Mouse (Mus musculus): ENCODE results near the gene Ubtd2. TPM values are rescaled to one million over a fixed set of nuclear protein-coding genes. Genes with fewer than 3 reads are reported as not detected.

The Ubtd2 gene
- polyA plus RNA-seq, 1 experiment from 2014 or later: 60.9 TPM

DNA sequence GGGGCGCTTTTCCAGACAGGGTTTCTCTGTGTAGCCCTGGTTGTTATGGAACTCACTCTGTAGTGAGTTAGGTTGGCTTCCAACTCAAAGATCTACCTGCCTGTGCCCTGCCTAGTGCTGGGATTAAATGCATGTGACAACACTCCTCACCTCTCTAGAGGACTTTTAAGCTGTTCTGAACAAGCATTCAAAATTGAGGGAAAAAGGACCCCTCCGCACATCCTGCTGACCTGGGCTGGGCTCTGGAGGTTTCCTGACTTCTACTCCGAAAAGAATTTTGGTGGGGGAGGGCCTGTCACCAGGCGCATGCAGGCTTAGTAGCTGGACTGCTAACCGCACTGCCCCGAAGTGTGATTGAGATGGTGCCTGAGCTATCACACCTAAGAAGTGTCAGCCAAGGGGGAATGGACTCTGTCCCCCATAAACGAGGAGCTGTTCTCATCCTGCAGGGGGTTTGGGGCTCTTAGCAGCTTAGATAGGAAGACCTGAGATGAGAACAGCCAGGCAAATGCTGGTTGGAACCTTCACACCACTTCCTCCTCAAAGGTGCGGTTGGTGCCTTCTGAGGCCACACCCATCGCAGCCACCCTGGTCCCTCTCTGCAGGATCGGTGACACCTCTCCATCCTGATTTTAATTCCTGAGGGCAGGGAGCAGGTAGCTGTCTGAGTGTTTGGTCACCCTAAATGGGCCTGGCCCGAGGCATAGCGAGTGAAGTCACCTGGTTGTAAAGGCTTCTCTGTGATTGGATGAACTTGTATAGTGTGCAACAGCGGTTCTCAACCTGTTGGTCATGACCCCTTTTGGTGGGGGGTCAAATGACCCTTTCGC is 98.4 kb downstream of the Ubtd2 start:
- Histone ChIP-seq H3K9me3 (replicated peaks) (no peaks in the 10 kb centered on the region), H3K36me3 (no peaks in the 10 kb centered on the region), H3K4me3 (no peak overlapping the region), H3K27ac (replicated peaks) (peak overlapping the region; percentile 42; the same call in 1 of the 2 replicates), H3K4me1 (peaks cover 40% of the 10 kb centered on the region), H3K27me3 (ENCODE audit: low read depth, poor library complexity, severe bottlenecking) (no peaks in the 10 kb centered on the region)
- 78% methylated on average over 14 of the region's 14 CpGs for WGBS
- no peak for DNase-seq (ENCODE audit: low spot score)

DNA sequence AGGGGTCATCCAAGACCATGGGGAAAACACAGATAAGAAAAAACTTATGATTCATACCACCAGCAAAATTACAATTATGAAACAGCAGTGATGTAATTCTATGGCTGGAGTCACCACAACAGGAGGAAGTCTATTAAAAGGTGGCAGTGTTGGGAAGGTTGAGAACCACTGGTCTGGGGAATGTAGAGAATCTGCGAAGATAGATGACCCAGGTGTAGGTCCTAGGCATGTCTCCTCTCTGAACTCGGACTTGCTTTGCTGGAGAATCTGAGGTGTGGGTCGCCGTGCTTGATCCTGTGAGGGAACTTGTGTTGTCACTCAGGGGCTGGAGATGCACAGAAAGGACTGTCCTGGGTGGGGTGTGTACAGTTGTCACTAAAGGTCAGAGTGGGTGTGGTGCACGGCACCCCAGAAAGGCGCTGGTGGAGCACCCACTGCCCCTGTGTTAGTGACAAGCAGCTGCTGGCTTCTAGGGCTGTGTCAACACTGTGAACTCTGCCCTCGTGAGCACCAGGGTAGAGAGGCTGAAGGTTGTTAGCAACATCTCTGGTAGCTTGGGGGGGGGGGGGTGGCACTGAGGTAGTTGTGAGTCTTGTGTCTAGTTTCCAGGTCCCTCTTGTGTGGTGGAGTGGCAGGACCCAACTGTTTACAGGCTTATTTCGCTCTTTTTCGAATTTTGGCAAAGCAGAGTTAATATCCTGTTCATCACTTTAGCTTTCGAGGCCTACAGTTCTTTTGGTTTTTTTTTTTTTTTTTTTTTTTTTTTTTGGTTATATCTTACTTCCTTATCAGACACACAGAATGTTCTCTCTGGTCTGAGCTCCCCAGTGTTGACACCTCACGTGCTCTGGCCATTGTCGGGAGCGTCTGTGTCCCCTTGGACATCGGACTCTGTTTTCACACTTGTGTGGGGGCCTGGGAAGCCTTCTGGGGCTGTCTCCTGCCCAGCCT is 99.2 kb downstream of the Ubtd2 start:
- no peak for DNase-seq (ENCODE audit: low spot score)
- WGBS: 90% methylated on average over 14 of the region's 14 CpGs
- no peaks in the 10 kb centered on the region for H3K27me3 ChIP-seq (ENCODE audit: low read depth, poor library complexity, severe bottlenecking)
- H3K27ac ChIP-seq (replicated peaks): no peak overlapping the region
- H3K9me3 ChIP-seq (replicated peaks): no peaks in the 10 kb centered on the region
- peaks cover 36% of the 10 kb centered on the region for H3K4me1 ChIP-seq
- H3K36me3 ChIP-seq: no peaks in the 10 kb centered on the region
- no peak overlapping the region for H3K4me3 ChIP-seq

DNA sequence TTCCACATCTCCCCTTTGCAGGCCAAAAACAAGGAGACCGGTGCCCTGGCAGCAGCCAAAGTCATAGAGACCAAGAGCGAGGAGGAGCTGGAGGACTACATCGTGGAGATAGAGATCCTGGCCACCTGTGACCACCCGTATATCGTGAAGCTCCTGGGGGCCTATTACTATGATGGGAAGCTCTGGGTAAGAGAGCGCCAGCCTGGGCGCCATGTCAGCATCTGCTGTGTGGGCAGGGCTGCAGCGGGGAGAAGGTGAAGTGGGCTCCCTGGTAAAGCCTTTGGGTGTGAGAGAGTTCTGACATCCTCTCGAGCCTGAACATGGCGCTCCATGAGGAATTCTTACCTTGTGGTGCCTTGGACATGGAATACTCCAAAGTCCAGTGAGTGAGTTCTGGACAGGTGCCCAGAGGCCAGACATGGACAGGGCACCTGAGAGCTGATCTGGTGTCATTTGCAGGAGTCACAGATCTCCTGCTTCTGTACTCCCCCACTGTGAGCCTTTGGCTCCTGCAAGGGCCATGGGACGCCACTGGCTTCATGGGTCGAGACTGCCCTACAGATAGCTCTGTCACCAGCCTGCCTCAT is 100.0 kb downstream of the Ubtd2 start:
- WGBS: 92% methylated on average over 12 of the region's 12 CpGs
- 0 out of 2 replicates have a peak overlapping the region, but pooled peaks have one; percentile 4 for H3K27ac ChIP-seq (replicated peaks)
- no peak overlapping the region for H3K4me3 ChIP-seq

DNA sequence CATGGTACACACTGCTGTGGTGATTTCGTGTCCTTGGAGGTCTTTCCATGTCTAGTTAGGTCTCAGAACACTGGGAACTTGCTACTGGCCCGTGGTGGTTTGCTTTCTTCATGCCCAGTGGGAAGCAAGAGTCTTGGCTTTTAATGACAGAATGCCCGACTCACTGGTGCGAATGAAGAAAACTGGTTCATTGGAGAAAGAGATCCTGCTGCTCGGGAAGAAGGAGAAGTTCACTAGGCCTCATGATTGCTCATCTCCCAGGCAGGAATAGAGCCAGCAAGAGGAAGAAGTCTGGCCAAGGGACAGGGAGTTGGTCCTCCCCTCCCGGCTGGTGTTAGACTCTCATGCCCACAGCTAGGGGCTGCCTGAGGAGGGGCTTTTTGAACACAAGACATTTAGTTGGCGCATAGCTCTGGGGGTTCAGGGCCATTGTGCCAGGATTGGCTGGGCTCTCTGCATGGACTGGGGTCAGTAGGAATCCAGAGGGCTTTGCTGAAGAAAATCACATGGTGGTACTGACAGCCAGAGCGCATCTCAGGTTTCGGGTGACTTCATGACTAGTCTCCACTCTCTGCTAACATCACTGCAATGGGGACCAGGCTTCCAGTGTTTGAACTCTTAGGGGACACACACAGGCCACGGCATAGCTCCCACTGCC is 101.3 kb downstream of the Ubtd2 start:
- DNase-seq (ENCODE audit: low spot score): no peak
- Histone ChIP-seq H3K27me3 (ENCODE audit: low read depth, poor library complexity, severe bottlenecking) (no peaks in the 10 kb centered on the region), H3K9me3 (replicated peaks) (no peaks in the 10 kb centered on the region), H3K4me1 (peaks cover 26% of the 10 kb centered on the region), H3K4me3 (no peak overlapping the region), H3K36me3 (no peaks in the 10 kb centered on the region), H3K27ac (replicated peaks) (no peak overlapping the region)
- 82% methylated on average over 10 of the region's 10 CpGs for WGBS

More for the DNA sequence above, 100.0 kb downstream of the Ubtd2 start:
- Histone ChIP-seq H3K27me3 (ENCODE audit: low read depth, poor library complexity, severe bottlenecking) (no peaks in the 10 kb centered on the region), H3K9me3 (replicated peaks) (no peaks in the 10 kb centered on the region), H3K4me1 (peaks cover 28% of the 10 kb centered on the region), H3K36me3 (no peaks in the 10 kb centered on the region)
- DNase-seq (ENCODE audit: low spot score): no peak

DNA sequence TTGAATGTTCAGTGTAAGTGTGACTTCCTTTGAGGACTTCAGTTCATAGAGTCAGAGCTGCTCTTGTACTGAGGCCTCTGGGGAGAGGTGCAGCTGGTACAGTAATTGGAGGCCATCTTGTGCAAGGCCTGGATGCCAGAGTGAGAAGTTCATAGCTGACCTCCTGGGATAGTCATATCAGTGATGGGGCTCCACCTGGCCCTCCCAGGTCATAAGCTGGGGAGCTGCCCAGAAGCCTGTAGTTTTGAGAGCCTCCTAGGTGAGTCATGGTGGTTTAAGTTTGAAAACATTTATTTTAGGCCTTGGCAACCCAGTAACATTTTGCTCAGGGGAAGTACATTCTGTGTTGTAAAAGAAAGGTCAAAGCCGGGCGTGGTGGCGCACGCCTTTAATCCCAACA is 102.9 kb downstream of the Ubtd2 start:
- H3K27ac ChIP-seq (replicated peaks): no peak overlapping the region
- no peaks in the 10 kb centered on the region for H3K36me3 ChIP-seq
- H3K9me3 ChIP-seq (replicated peaks): no peaks in the 10 kb centered on the region
- no peaks in the 10 kb centered on the region for H3K27me3 ChIP-seq (ENCODE audit: low read depth, poor library complexity, severe bottlenecking)
- peaks cover 20% of the 10 kb centered on the region for H3K4me1 ChIP-seq
- DNase-seq (ENCODE audit: low spot score): no peak
- 92% methylated on average over 4 of the region's 4 CpGs for WGBS
- no peak overlapping the region for H3K4me3 ChIP-seq

DNA sequence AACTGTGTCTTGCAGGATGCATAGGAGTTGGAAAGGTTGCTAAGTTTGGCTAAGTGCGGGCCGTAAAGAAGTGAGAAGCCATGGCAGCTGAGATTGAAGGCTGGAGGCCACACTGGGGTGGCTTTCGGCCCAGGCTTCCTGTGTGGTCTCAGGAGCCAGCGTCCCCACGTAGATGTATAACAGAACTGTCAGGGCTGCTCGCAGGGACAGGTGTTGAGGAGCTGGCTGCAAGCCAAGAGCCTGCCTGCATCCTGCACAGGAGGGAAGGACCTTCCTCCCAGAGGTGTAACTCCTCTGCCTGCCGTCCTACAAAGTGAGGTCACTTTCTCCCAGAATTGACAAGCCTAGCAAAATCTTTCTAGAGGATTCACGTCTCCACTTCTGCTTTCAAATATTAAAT is 103.5 kb downstream of the Ubtd2 start:
- Histone ChIP-seq H3K36me3 (no peaks in the 10 kb centered on the region), H3K9me3 (replicated peaks) (no peaks in the 10 kb centered on the region), H3K27ac (replicated peaks) (no peak overlapping the region), H3K27me3 (ENCODE audit: low read depth, poor library complexity, severe bottlenecking) (no peaks in the 10 kb centered on the region), H3K4me3 (no peak overlapping the region), H3K4me1 (peaks cover 20% of the 10 kb centered on the region)
- DNase-seq (ENCODE audit: low spot score): no peak
- WGBS: 75% methylated on average over 8 of the region's 8 CpGs

DNA sequence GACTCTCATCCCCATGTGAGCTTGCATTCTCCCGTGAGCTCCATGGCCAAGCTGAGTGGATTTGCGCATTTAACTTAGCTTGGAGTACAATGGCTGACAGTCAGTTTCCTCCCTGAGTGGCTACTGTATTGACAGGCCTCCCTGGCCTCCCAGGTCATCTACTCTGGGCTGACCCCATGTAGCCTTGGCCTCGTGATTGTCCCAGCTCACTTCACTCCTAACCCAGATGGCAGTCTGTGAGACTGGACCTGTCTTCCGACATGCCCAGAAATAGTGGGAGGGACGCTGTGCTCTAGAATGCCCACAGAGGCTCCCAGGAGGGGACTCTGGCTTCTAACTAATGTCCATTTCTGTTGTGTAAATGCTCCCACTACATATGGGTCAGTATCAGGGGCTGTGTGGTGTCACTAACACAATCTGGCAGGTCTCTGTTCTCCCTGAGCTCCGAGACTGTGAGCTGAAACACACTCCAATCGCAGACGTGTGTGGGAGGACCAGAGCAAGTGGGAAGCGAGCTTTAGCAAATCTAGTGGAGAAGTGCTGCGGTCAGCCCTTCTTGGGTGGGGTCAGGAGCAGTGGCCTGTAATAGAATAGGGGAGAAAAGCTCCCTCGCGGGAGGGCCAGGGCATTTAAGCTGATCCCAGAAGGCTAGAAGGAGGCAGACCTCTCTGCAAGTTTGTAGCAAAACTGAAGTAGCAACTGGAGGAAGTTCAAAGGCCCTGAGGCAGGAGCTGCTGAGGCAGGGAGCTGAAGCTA is 105.0 kb downstream of the Ubtd2 start:
- no peaks in the 10 kb centered on the region for H3K9me3 ChIP-seq (replicated peaks)
- H3K4me1 ChIP-seq: peaks cover 30% of the 10 kb centered on the region
- no peaks in the 10 kb centered on the region for H3K36me3 ChIP-seq
- no peak overlapping the region for H3K4me3 ChIP-seq
- H3K27ac ChIP-seq (replicated peaks): no peak overlapping the region
- no peaks in the 10 kb centered on the region for H3K27me3 ChIP-seq (ENCODE audit: low read depth, poor library complexity, severe bottlenecking)
- 81% methylated on average over 12 of the region's 12 CpGs for WGBS
- DNase-seq (ENCODE audit: low spot score): no peak

DNA sequence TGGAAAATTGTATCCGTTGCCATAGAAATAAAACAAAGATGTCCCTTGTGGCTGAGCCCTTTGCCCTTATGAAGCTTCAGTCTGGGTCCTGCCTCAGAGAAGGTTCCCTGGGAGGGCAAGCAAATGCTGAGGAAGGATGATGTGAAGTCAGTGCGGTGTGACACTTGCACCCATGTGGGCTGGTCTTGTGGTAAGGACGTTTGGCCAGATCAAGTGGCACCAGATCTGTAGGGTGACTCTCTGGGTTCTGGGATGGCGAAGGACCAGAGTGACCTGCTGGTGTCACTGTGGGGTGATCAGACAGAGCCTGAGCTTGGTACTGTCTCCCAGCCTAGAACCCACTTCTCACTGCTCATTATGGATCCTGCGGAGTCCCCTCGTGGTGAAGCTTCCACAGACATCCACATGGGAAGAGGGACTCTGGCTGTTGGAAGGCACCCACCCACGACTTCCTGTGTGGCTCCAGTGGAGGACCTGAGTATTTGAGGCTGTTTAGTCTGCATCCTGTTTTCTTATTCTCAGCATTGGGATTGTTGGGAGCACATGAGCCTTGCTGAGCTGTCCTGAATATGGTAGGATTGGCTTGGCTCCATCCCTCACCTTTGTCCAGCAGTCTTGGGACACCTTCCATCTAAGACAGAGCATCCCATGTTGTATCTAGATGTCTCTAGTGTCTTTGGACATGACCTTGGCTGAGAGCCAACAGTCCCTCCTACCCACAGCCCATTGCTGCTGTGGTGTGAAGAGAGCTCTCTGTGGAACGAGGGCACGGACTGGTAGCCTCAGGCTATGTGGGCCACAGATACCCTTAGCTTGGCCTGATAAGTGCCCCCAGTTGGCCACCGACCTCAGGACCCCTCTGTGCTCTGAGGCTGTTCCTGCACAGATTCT is 106.5 kb downstream of the Ubtd2 start:
- DNase-seq (ENCODE audit: low spot score): no peak
- Histone ChIP-seq H3K27ac (replicated peaks) (peak overlapping the region; percentile 46), H3K9me3 (replicated peaks) (no peaks in the 10 kb centered on the region), H3K27me3 (ENCODE audit: low read depth, poor library complexity, severe bottlenecking) (no peaks in the 10 kb centered on the region), H3K4me1 (peaks cover 30% of the 10 kb centered on the region), H3K36me3 (no peaks in the 10 kb centered on the region), H3K4me3 (no peak overlapping the region)
- 79% methylated on average over 10 of the region's 10 CpGs for WGBS

DNA sequence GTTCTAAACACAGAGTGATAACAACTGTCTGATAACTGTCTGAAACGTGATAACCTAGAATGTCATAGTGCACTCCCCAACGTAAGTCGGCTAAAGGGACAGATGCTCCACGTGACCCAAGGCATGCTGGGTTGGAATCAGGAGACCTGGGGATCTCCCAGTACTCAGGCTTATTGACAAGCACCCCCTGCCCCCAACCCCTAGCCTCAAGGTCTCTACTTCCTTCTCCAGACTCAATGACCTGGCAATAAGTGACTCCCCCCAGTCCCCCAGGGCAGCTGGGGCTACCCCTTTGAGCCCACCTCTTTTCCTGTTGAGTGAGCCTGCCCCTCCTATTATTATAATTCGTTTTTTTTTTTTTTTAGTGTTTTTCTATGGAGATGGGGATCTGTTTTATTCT is 107.5 kb downstream of the Ubtd2 start:
- DNase-seq (ENCODE audit: low spot score): no peak
- H3K36me3 ChIP-seq: no peaks in the 10 kb centered on the region
- peaks cover 38% of the 10 kb centered on the region for H3K4me1 ChIP-seq
- H3K27ac ChIP-seq (replicated peaks): no peak overlapping the region
- 74% methylated on average over 5 of the region's 5 CpGs for WGBS
- no peaks in the 10 kb centered on the region for H3K27me3 ChIP-seq (ENCODE audit: low read depth, poor library complexity, severe bottlenecking)
- no peak overlapping the region for H3K4me3 ChIP-seq
- no peaks in the 10 kb centered on the region for H3K9me3 ChIP-seq (replicated peaks)

DNA sequence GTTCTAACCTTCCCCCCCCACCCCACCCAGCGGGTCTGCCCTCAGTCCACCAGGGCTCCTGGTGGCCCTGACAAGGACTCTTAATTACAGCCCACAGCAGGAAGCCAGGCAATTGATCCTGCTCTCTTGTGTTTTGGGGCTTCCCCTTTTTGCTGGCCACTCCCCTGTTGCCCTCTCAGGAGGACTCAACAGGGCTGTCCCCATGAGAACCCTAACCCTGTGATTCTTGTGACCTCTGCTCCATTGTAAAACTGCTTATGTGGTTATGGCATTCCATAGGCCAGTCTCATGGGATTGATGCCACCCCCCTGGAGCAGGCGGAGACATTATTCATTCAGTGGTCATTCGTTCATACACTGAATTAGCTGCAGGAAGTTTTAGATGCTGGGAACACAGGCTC is 108.5 kb downstream of the Ubtd2 start:
- DNase-seq (ENCODE audit: low spot score): no peak
- H3K4me3 ChIP-seq: no peak overlapping the region
- H3K36me3 ChIP-seq: no peaks in the 10 kb centered on the region
- H3K9me3 ChIP-seq (replicated peaks): no peaks in the 10 kb centered on the region
- WGBS: 24% methylated on average over 3 of the region's 3 CpGs
- peaks cover 38% of the 10 kb centered on the region for H3K4me1 ChIP-seq
- H3K27ac ChIP-seq (replicated peaks): no peak overlapping the region
- no peaks in the 10 kb centered on the region for H3K27me3 ChIP-seq (ENCODE audit: low read depth, poor library complexity, severe bottlenecking)

DNA sequence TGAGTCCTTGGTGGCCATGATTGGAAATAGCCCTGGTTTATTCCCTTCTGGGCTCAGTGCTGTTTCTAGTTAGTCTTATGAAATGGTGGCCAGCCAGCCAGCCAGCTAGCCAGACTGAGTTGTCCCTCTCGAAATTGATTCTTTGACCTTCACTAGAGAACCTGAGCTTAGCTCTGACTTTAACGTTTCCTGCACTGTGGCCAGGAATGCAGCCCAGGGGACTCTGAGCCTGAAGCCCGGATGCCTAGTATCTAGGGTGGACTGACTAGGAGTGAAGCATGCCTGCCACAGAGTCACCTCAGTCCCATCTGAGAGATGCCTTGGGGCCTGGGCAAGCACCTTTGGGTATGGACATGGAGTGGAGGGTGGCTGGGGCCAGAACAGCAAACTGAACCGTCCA is 109.5 kb downstream of the Ubtd2 start:
- WGBS: 76% methylated on average over 4 of the region's 4 CpGs
- no peak for DNase-seq (ENCODE audit: low spot score)
- Histone ChIP-seq H3K4me1 (peaks cover 38% of the 10 kb centered on the region), H3K27ac (replicated peaks) (no peak overlapping the region), H3K27me3 (ENCODE audit: low read depth, poor library complexity, severe bottlenecking) (no peaks in the 10 kb centered on the region), H3K4me3 (no peak overlapping the region), H3K36me3 (no peaks in the 10 kb centered on the region), H3K9me3 (replicated peaks) (no peaks in the 10 kb centered on the region)

Data from midbrain, embryonic 10.5 days (tissue).